Mouse (Mus musculus): ENCODE data around the gene Ctnna2.

GRCm38 (mm10) chr6:76897156-76897555 lies 1082.3 kb downstream of the Ctnna2 start:
- TF ChIP-seq POLR2A (IDR thresholded peaks at IDR 0.05; ENCODE audit: extremely low read depth, insufficient read depth, low read length), result no peak
- no peak for TF ChIP-seq CTCF (IDR thresholded peaks at IDR 0.05; ENCODE audit: low read depth, low read length)
